Mouse (Mus musculus): ENCODE measurements around the gene Tmem151a.

DNA sequence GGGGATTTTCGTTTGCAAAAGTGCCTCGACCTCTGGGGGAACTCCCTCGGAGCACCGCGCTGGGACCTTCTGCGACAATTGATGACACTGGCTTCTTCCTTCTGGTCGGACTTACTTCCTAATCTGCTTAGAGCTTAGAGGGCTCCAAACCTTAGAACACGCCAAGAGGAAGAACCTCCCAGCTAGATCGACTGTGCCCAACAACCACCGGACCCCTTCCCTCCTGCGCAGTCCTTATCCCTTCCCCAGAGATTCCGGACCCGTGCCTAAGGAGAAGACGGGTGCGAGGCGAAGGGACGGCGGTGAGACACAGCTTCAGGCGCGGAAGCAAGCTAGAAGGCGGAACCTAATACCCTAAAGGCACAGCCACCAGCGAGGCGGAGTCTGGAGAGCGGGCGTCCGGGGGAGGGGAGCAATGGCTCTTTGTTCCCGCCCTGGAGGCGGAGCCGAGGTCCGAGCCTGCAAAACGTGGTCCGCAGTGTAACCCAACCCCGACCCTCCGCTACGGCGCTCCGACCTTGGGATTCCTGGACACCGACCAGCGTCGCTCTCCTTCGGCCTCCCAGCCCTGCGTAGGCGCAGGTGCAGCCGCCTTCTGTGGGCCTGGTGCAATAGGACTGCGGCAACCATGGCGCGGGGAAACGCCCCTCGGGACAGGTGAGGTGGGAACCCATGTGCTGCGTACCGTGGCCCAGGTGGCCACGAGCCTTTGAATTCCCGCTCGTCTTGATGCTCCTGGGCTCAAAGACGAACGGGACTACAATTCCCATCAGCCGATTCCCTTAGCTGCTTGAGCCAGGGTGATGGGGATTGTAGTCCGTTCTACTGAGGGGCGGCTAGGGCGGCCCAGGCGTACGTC is 61.5 kb downstream of the Tmem151a start, which contains the start of gene Slc29a2:
- no peak for TF ChIP-seq CTCF (IDR thresholded peaks at IDR 0.05; ENCODE audit: extremely low read depth, insufficient read depth, insufficient read length, insufficient replicate concordance)
- TF ChIP-seq POLR2A (IDR thresholded peaks at IDR 0.05; ENCODE audit: low read depth, low read length), result peak; percentile 95

Measured in spleen, adult 2 months (tissue).